Mouse (Mus musculus) heart, postnatal 0 days (tissue): Measurements from ENCODE around the gene Kctd2. TPM values are rescaled to one million over a fixed set of nuclear protein-coding genes. Genes with fewer than 3 reads are reported as not detected.

Experiments used
- ATAC-seq: fragments of 200-750 bp; cut with Nextera tagmentation; 2 replicates; pipeline ENCODE4 v1.8.0; 2017; ENCODE audit warnings: low read depth, moderate number of reproducible peaks, moderate library complexity; ENCODE audit not compliant: insufficient read depth
- DNase-seq: peaks from one replicate; pipeline ENCODE4 v3.0.0-alpha.2; 2016; ENCODE audit warnings: low spot score
- H3K27ac ChIP-seq: fragments of 300-500 bp; sonication (generic); 2 replicates; pipeline ENCODE4 v1.5.1; 2014; ENCODE audit warnings: low read depth, mild to moderate bottlenecking
- H3K27me3 ChIP-seq: fragments of 300-500 bp; sonication (generic); 2 replicates; pipeline ENCODE4 v1.6.1; 2014; ENCODE audit warnings: low read length, mixed read lengths; ENCODE audit not compliant: control insufficient read depth, insufficient read depth
- H3K36me3 ChIP-seq: fragments of 300-500 bp; sonication (generic); replicated peaks from 2 replicates; pipeline ENCODE4 v1.6.1; 2014; ENCODE audit warnings: low read length, mixed read lengths; ENCODE audit not compliant: control insufficient read depth, insufficient read depth
- H3K4me1 ChIP-seq: fragments of 300-500 bp; sonication (generic); 2 replicates; pipeline ENCODE4 v1.6.1; 2014; ENCODE audit warnings: antibody characterized with exemption; ENCODE audit not compliant: control insufficient read depth, insufficient read depth
- H3K4me2 ChIP-seq: fragments of 300-500 bp; sonication (generic); 2 replicates; pipeline ENCODE4 v1.6.1; 2014; ENCODE audit warnings: low read depth, mild to moderate bottlenecking, low read length, moderate library complexity
- H3K4me3 ChIP-seq: fragments of 300-500 bp; sonication (generic); 2 replicates; pipeline ENCODE4 v1.5.1; 2014; ENCODE audit warnings: low read depth, low read length
- H3K9ac ChIP-seq: fragments of 300-500 bp; sonication (generic); replicated peaks from 2 replicates; pipeline ENCODE4 v1.6.1; 2014; ENCODE audit warnings: low read depth, low read length, mixed read lengths
- H3K9me3 ChIP-seq: fragments of 300-500 bp; sonication (generic); replicated peaks from 2 replicates; pipeline ENCODE4 v1.6.1; 2016; ENCODE audit warnings: low read length; ENCODE audit not compliant: control insufficient read depth
- CTCF ChIP-seq: IDR thresholded peaks from 2 replicates; pipeline ENCODE4 v1.5.1; 2016; ENCODE audit warnings: antibody characterized with exemption, control low read depth, low read depth
- EP300 ChIP-seq: IDR thresholded peaks from 2 replicates; pipeline ENCODE4 v1.6.1; 2016; ENCODE audit warnings: antibody characterized with exemption, low read depth
- WGBS: fragments of 180-500 bp; shearing (Covaris S2); extraction: QIAGEN DNeasy Blood & Tissue Kit; methylation state at CpG from one replicate; pipeline ENCODE4 v1.1.7; 2014; 5-methylcytosine and 5-hydroxymethylcytosine counted together
- polyA plus RNA-seq: library from polyadenylated mRNA; unstranded; fragments of >200 nt; fragmentation: Nextera tagmentation; extraction: Ambion mirVana; gene quantifications from 2 replicates; pipeline ENCODE4 v1.2.1, GENCODE M21; 2015
- total RNA-seq: library from RNA; depleted of rRNA; stranded (reverse); fragments of >200 nt; gene quantifications from 2 replicates; pipeline ENCODE4 v1.2.3, GENCODE M21; 2014; ENCODE audit warnings: low replicate concordance

Gene Kctd2
- total and polyA plus RNA-seq, 2 experiments from 2014 or later = 8.3 to 15.6 TPM

DNA sequence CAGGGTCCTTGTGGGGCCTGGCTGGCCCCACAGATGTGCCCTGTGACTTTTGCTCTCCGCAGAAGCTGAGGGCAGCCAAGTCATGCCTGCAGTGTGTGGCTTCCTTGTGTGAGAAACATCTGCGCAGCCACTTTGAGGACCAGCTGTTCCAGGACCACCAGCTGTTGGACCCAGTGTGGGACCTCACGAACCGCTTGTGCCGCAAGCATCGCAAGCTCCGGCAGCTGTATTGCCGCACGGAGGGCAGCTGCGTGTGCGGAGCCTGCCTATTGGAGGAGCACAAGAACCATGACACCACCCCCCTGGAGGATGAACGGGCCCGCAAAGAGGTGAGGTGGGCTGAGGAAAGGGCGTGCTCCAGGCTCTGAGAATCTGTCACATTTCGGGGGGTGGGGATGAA, 21.5 kb downstream of the Kctd2 start:
- Histone ChIP-seq H3K9ac (no peak overlapping the region), H3K27me3 (no peaks in the 10 kb centered on the region), H3K36me3 (no peaks in the 10 kb centered on the region), H3K4me2 (no peak overlapping the region), H3K27ac (no peak overlapping the region), H3K4me3 (no peak overlapping the region), H3K4me1 (peaks cover 3% of the 10 kb centered on the region), H3K9me3 (no peaks in the 10 kb centered on the region)
- no peak for ATAC-seq
- no peak for DNase-seq
- WGBS = 41% methylated on average over 15 of the region's 15 CpGs
- TF ChIP-seq EP300 = no peak
- no peak for TF ChIP-seq CTCF

DNA sequence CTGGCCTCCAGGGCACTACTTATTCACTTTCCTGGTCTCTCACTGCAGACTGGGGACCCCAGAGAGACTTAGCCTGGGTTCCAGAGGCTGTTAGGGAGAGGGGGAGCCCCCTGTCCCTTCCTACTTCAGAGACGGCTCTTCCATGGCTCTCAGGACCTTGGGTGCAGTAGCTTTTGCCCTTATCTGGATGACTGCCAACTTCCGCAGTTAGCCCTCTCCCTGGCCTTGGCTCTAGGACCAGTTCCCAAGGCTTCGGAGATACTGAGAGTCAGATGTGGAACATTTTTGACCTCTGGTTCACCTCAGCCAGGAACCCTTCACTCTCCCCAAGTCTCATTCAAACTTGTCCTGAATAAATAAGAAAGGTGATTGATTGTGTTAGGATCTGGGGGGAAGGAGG, 27.0 kb downstream of the Kctd2 start:
- H3K27ac ChIP-seq = peak overlapping the region; percentile 80
- H3K27me3 ChIP-seq = no peaks in the 10 kb centered on the region
- H3K4me1 ChIP-seq = peaks cover 24% of the 10 kb centered on the region
- no peaks in the 10 kb centered on the region for H3K36me3 ChIP-seq
- DNase-seq = peak; percentile 63
- TF ChIP-seq EP300 (no peak), CTCF (no peak)
- no peak overlapping the region for H3K4me3 ChIP-seq
- 11% methylated on average over 3 of the region's 3 CpGs for whole genome bisulfite sequencing
- ATAC-seq = peak; percentile 72
- H3K9me3 ChIP-seq = no peaks in the 10 kb centered on the region
- no peak overlapping the region; the same call in 1 of the 2 replicates for H3K9ac ChIP-seq
- no peak overlapping the region for H3K4me2 ChIP-seq

DNA sequence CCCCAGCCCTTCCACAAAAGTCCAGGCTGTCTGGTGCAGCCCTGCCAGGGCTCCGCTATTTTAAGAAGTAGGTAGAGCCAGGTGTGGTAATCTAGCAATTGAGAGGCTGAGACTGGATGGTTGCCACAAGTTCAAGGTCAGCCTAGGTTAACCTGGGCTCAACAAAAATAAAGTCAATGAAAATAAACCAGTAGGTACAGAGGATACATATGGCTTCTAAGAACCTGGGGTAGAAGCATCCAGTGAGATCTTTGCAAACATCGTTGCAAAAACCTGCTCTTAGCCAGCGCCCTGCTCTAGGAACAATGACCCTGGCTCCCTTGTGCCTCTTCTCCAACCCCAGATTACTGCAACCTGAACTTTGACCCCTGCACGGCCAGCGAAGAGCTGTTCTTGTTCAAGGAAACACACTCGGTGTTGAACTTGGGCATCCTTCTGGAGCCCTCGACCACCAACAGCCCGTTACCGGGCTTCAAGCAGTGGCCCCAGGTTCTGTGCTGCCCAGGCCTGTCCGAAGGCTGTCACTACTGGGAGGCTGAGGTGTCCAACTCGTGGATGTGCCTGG, 27.5 kb downstream of the Kctd2 start:
- ATAC-seq (peak; percentile 28), DNase-seq (no peak)
- Histone ChIP-seq H3K4me2 (no peak overlapping the region), H3K36me3 (no peaks in the 10 kb centered on the region), H3K27me3 (no peaks in the 10 kb centered on the region), H3K9ac (no peak overlapping the region), H3K4me3 (no peak overlapping the region), H3K4me1 (peaks cover 24% of the 10 kb centered on the region), H3K9me3 (no peaks in the 10 kb centered on the region), H3K27ac (peak overlapping the region; percentile 80)
- TF ChIP-seq EP300 (no peak), CTCF (no peak)
- 75% methylated on average over 11 of the region's 11 CpGs for WGBS

GRCm38 (mm10) chr11:115448075-115448474, 28.1 kb downstream of the Kctd2 start:
- Histone ChIP-seq H3K4me1 (peaks cover 24% of the 10 kb centered on the region), H3K36me3 (no peaks in the 10 kb centered on the region), H3K4me3 (no peak overlapping the region), H3K4me2 (no peak overlapping the region), H3K27ac (no peak overlapping the region), H3K9ac (no peak overlapping the region), H3K27me3 (no peaks in the 10 kb centered on the region), H3K9me3 (no peaks in the 10 kb centered on the region)
- ATAC-seq = no peak
- DNase-seq = no peak
- TF ChIP-seq EP300 = no peak
- TF ChIP-seq CTCF = no peak
- WGBS = 92% methylated on average over 16 of the region's 16 CpGs

DNA sequence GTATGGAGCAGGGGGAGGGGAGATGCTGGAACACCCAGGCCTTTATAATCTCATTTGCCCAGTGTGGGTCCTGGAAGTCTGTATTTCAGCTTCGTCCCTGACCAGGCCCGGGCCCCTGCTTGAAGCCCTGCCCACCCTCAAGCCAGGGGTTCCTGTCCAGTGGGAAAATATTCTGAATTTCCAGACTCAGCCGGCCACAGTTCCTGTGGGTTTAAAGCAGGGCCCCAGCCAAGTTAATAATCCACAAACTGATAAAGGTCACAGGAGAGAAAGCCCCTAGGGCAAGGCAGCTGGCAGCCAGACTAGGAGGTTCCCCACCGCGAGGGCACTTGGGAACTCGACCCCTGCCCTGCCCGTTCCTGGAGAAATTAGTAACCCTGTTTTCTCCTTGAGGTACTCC, 29.1 kb downstream of the Kctd2 start:
- Histone ChIP-seq H3K36me3 (no peaks in the 10 kb centered on the region), H3K27me3 (no peaks in the 10 kb centered on the region), H3K4me1 (peaks cover 24% of the 10 kb centered on the region), H3K4me3 (no peak overlapping the region), H3K4me2 (no peak overlapping the region), H3K9ac (no peak overlapping the region), H3K9me3 (no peaks in the 10 kb centered on the region), H3K27ac (no peak overlapping the region)
- DNase-seq = no peak
- 70% methylated on average over 7 of the region's 7 CpGs for whole genome bisulfite sequencing
- no peak for ATAC-seq
- no peak for TF ChIP-seq EP300
- TF ChIP-seq CTCF = no peak

- no peak overlapping the region for H3K4me2 ChIP-seq
- DNase-seq (no peak), ATAC-seq (no peak)
- 82% methylated on average over 7 of the region's 7 CpGs for WGBS
- no peak overlapping the region for H3K4me3 ChIP-seq
- peaks cover 24% of the 10 kb centered on the region for H3K4me1 ChIP-seq
- TF ChIP-seq EP300 (no peak), CTCF (no peak)
- no peak overlapping the region for H3K27ac ChIP-seq
- H3K27me3 ChIP-seq = no peaks in the 10 kb centered on the region
- H3K36me3 ChIP-seq = no peaks in the 10 kb centered on the region
- no peaks in the 10 kb centered on the region for H3K9me3 ChIP-seq
- H3K9ac ChIP-seq = no peak overlapping the region
These were observed 30.2 kb downstream of the Kctd2 start for GRCm38 (mm10) chr11:115450176-115450575.
